In genomic region chr4:151302195-151303126, GRCm38 (mm10) we compare ENCODE assay signal across 9 mouse cellular contexts.
A peak's percentile ranks its signal among the peaks of the same experiment; 100 is the strongest.
DNase-seq lines count a peak whose midpoint lies in the region; ATAC-seq lines count a peak whose summit lies in the region.
"Had no signal": no experiment of that assay in that cellular context is flagged by ENCODE, and none has a peak within 500 bp of the region (broad histone marks: within the 10 kb centered on the region; RNA-seq: fewer than 3 reads in every experiment).

No protein-coding gene starts in this region.

- H3K4me2 ChIP-seq in heart, embryonic 12.5 days, result no peak overlapping the region
- H3K4me2 ChIP-seq in kidney, embryonic 16.5 days (replicated peaks; ENCODE audit: low read depth, low read length), result no peak overlapping the region

- H3K27ac ChIP-seq in heart, embryonic 12.5 days (ENCODE audit: poor library complexity, severe bottlenecking), result 0 out of 2 replicates have a peak overlapping the region, but pooled peaks have one; percentile 12
- peak overlapping the region; percentile 94 for H3K27ac ChIP-seq in kidney, embryonic 16.5 days (ENCODE audit: low read length)

- peaks cover 30% of the 10 kb centered on the region for H3K4me1 ChIP-seq in heart, embryonic 12.5 days (replicated peaks)
- H3K4me1 ChIP-seq in kidney, embryonic 16.5 days (ENCODE audit: insufficient read depth, low read length), result peaks cover 38% of the 10 kb centered on the region

- H3K9ac ChIP-seq in heart, embryonic 12.5 days, result no peak overlapping the region
- no peak overlapping the region for H3K9ac ChIP-seq in kidney, embryonic 16.5 days (replicated peaks; ENCODE audit: low read length)

- peak; percentile 42; the same call in 1 of the 2 replicates for ATAC-seq in common myeloid progenitor, adult 5-6 weeks (replicated peaks; ENCODE audit: low read depth, poor library complexity, severe bottlenecking)
- ATAC-seq in heart, embryonic 12.5 days (ENCODE audit: insufficient number of reproducible peaks, low FRiP score), result no peak; the same call in 1 of the 2 replicates
- peak; percentile 88 for ATAC-seq in kidney, embryonic 16.5 days (ENCODE audit: low FRiP score, low TSS enrichment)

- H3K36me3 ChIP-seq in heart, embryonic 12.5 days, result no peaks in the 10 kb centered on the region
- no peaks in the 10 kb centered on the region for H3K36me3 ChIP-seq in kidney, embryonic 16.5 days (ENCODE audit: insufficient read depth, low read length)

- no peaks in the 10 kb centered on the region for H3K9me3 ChIP-seq in heart, embryonic 12.5 days (replicated peaks)
- no peaks in the 10 kb centered on the region for H3K9me3 ChIP-seq in kidney, embryonic 16.5 days (ENCODE audit: low read length)

- 42% methylated on average over 11 of the region's 11 CpGs for WGBS in heart, embryonic 12.5 days
- 15% methylated on average over 11 of the region's 11 CpGs for WGBS in kidney, embryonic 16.5 days

- no peak overlapping the region for H3K4me3 ChIP-seq in heart, embryonic 12.5 days
- H3K4me3 ChIP-seq in kidney, embryonic 16.5 days (ENCODE audit: low read length), result no peak overlapping the region
- H3K4me3 ChIP-seq: erythroblast, embryonic 14.5 days had no signal

- DNase-seq in right cerebral cortex, postnatal 10 days (ENCODE audit: low spot score in 2 of 2), result peak; percentile 63 to 70
- no peak for DNase-seq in right cerebral cortex, adult 18-20 months
- DNase-seq in lung, postnatal 14 days, result peak; percentile 28
- peak; percentile 65 for DNase-seq in right cerebral cortex, postnatal 4 days
- DNase-seq in c-Kit-positive CD71-positive TER-119-positive erythroid progenitor cells, embryonic 14.5 days (ENCODE audit: low spot score), result no peak

- H3K27me3 ChIP-seq in heart, embryonic 12.5 days (replicated peaks), result 0 out of 2 replicates have a peak, but pooled peaks cover 7% of the 10 kb centered on the region
- H3K27me3 ChIP-seq in kidney, embryonic 16.5 days (ENCODE audit: insufficient read depth, low read length), result no peaks in the 10 kb centered on the region

Comparison
In these comparisons a context has a peak if more than half of its experiments do, and no peak if none do; other contexts are left out.
1. DNase-seq: peak in right cerebral cortex, postnatal 10 days (2 of 2), lung, postnatal 14 days (single experiment) and right cerebral cortex, postnatal 4 days (single experiment); none in right cerebral cortex, adult 18-20 months (single experiment) and c-Kit-positive CD71-positive TER-119-positive erythroid progenitor cells, embryonic 14.5 days (single experiment).